Mouse (Mus musculus) embryonic facial prominence, embryonic 10.5 days (tissue): ENCODE results near the gene Acap3. TPM values are rescaled to one million over a fixed set of nuclear protein-coding genes. Genes with fewer than 3 reads are reported as not detected.

Experiments used
- DNase-seq: peaks from one replicate; pipeline ENCODE4 v3.0.0-alpha.2; 2017; ENCODE audit warnings: low spot score
- H3K27ac ChIP-seq: fragments of 300-500 bp; sonication (generic); replicated peaks from 2 replicates; pipeline ENCODE4 v1.5.1; 2016; ENCODE audit warnings: mild to moderate bottlenecking
- H3K27me3 ChIP-seq: fragments of 300-500 bp; sonication (generic); replicated peaks from 2 replicates; pipeline ENCODE4 v1.6.1; 2016; ENCODE audit warnings: low read depth, mild to moderate bottlenecking; ENCODE audit not compliant: poor library complexity, severe bottlenecking
- H3K36me3 ChIP-seq: fragments of 300-500 bp; sonication (generic); replicated peaks from 2 replicates; pipeline ENCODE4 v1.6.1; 2016; ENCODE audit warnings: mild to moderate bottlenecking, moderate library complexity
- H3K4me1 ChIP-seq: fragments of 300-500 bp; sonication (generic); 2 replicates; pipeline ENCODE4 v1.6.1; 2016
- H3K4me3 ChIP-seq: fragments of 300-500 bp; sonication (generic); 2 replicates; pipeline ENCODE4 v1.5.1; 2016; ENCODE audit warnings: mild to moderate bottlenecking, moderate library complexity
- H3K9me3 ChIP-seq: fragments of 300-500 bp; sonication (generic); 2 replicates; pipeline ENCODE4 v1.6.1; 2016; ENCODE audit warnings: mild to moderate bottlenecking
- WGBS: fragments of 180-500 bp; shearing (Covaris S2); methylation state at CpG from one replicate; pipeline ENCODE4 v1.1.7; 2016; 5-methylcytosine and 5-hydroxymethylcytosine counted together
- polyA plus RNA-seq: library from polyadenylated mRNA; unstranded; fragments of >200 nt; fragmentation: Nextera tagmentation; extraction: Ambion mirVana; gene quantifications from 2 replicates; pipeline ENCODE4 v1.2.1, GENCODE M21; 2016

Gene Acap3
- polyA plus RNA-seq, 1 experiment from 2014 or later: 24.1 TPM

- peak overlapping the region; percentile 96 for H3K4me3 ChIP-seq
- H3K27me3 ChIP-seq: no peaks in the 10 kb centered on the region
- peaks cover 47% of the 10 kb centered on the region for H3K4me1 ChIP-seq
- peak overlapping the region; percentile 90 for H3K27ac ChIP-seq
- WGBS: under 1% methylated on average over 34 of the region's 34 CpGs
- DNase-seq: no peak
- H3K9me3 ChIP-seq: no peaks in the 10 kb centered on the region
- peaks cover 47% of the 10 kb centered on the region for H3K36me3 ChIP-seq
Observed at GRCm38 (mm10) chr4:155891011-155891471, 581 bp upstream of the Acap3 start.

- under 1% methylated on average over 56 of the region's 56 CpGs for WGBS
- H3K9me3 ChIP-seq: no peaks in the 10 kb centered on the region
- H3K27ac ChIP-seq: peak overlapping the region; percentile 90
- H3K4me1 ChIP-seq: peaks cover 47% of the 10 kb centered on the region
- H3K36me3 ChIP-seq: peaks cover 47% of the 10 kb centered on the region
- H3K4me3 ChIP-seq: peak overlapping the region; percentile 96
- DNase-seq: peak; percentile 90
- H3K27me3 ChIP-seq: no peaks in the 10 kb centered on the region
Observed at GRCm38 (mm10) chr4:155892017-155892416, 395 bp downstream of the Acap3 start.

GRCm38 (mm10) chr4:155892438-155893211 lies 1.0 kb downstream of the Acap3 start:
- Histone ChIP-seq H3K36me3 (peaks cover 43% of the 10 kb centered on the region), H3K4me1 (peaks cover 47% of the 10 kb centered on the region), H3K27ac (peak overlapping the region; percentile 90), H3K4me3 (peak overlapping the region; percentile 96), H3K27me3 (no peaks in the 10 kb centered on the region), H3K9me3 (no peaks in the 10 kb centered on the region)
- peak; percentile 65 for DNase-seq
- WGBS: 6% methylated on average over 37 of the region's 37 CpGs

GRCm38 (mm10) chr4:155893212-155893690 lies 1.6 kb downstream of the Acap3 start:
- peaks cover 42% of the 10 kb centered on the region for H3K36me3 ChIP-seq
- H3K4me3 ChIP-seq: peak overlapping the region; percentile 96
- H3K4me1 ChIP-seq: peaks cover 47% of the 10 kb centered on the region
- H3K27ac ChIP-seq: 0 out of 2 replicates have a peak overlapping the region, but pooled peaks have one; percentile 90
- no peaks in the 10 kb centered on the region for H3K27me3 ChIP-seq
- no peak for DNase-seq
- H3K9me3 ChIP-seq: no peaks in the 10 kb centered on the region
- WGBS: 73% methylated on average over 8 of the region's 8 CpGs

- no peaks in the 10 kb centered on the region for H3K9me3 ChIP-seq
- DNase-seq: no peak
- no peak overlapping the region; the same call in 1 of the 2 replicates for H3K27ac ChIP-seq
- WGBS: 40% methylated on average over 8 of the region's 8 CpGs
- peaks cover 42% of the 10 kb centered on the region for H3K36me3 ChIP-seq
- H3K4me1 ChIP-seq: peaks cover 47% of the 10 kb centered on the region
- peak overlapping the region; percentile 96 for H3K4me3 ChIP-seq
- no peaks in the 10 kb centered on the region for H3K27me3 ChIP-seq
Observed at GRCm38 (mm10) chr4:155894311-155894881, 2.8 kb downstream of the Acap3 start.

GRCm38 (mm10) chr4:155895216-155895615 lies 3.6 kb downstream of the Acap3 start:
- no peaks in the 10 kb centered on the region for H3K27me3 ChIP-seq
- peak overlapping the region; percentile 96; the same call in 1 of the 2 replicates for H3K4me3 ChIP-seq
- DNase-seq: no peak
- no peaks in the 10 kb centered on the region for H3K9me3 ChIP-seq
- 49% methylated on average over 6 of the region's 6 CpGs for WGBS
- H3K27ac ChIP-seq: no peak overlapping the region
- H3K4me1 ChIP-seq: peaks cover 43% of the 10 kb centered on the region
- H3K36me3 ChIP-seq: peaks cover 42% of the 10 kb centered on the region

DNA sequence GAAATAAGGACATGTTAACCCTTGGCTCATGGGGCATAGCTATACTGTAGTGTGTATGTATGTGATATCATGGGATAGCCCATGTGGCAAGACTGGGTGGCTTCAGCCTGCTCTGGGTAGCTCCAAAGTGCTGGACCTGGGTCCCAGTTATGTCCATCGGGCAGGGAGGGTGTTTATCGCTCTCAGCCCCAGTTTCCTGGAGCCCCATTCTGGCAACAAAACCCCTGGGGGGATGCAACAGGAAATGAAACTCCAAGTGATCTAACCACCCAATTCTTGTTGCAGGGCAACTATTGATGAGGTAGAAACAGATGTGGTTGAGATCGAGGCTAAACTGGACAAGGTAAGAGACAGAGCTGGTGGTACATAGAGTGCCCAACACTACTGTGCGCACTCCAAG lies 4.2 kb downstream of the Acap3 start:
- H3K9me3 ChIP-seq: no peaks in the 10 kb centered on the region
- no peak overlapping the region for H3K27ac ChIP-seq
- 92% methylated on average over 4 of the region's 4 CpGs for WGBS
- peaks cover 47% of the 10 kb centered on the region for H3K36me3 ChIP-seq
- 0 out of 2 replicates have a peak overlapping the region, but pooled peaks have one; percentile 2 for H3K4me3 ChIP-seq
- H3K4me1 ChIP-seq: peaks cover 37% of the 10 kb centered on the region
- DNase-seq: no peak
- H3K27me3 ChIP-seq: no peaks in the 10 kb centered on the region

DNA sequence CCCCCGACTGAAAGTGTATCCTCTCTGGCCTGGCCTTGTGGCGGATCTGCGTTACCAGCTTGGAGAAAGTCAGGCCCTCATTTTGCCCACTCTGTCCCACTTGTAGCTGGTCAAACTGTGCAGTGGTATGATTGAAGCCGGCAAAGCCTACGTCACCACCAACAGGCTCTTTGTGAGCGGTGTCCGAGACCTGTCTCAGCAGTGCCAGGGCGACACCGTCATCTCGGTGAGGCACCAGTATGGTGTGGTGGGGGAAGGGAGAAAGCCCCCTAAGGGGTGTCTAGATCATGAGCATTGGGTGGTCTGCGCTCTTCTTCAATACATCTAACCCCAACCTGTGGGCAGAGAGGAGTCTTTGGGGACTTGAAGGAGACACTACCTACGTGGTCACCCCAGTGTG lies 4.8 kb downstream of the Acap3 start:
- H3K4me3 ChIP-seq: no peak overlapping the region
- peaks cover 53% of the 10 kb centered on the region for H3K36me3 ChIP-seq
- no peaks in the 10 kb centered on the region for H3K9me3 ChIP-seq
- no peak for DNase-seq
- no peaks in the 10 kb centered on the region for H3K27me3 ChIP-seq
- WGBS: 94% methylated on average over 12 of the region's 12 CpGs
- peaks cover 33% of the 10 kb centered on the region for H3K4me1 ChIP-seq
- H3K27ac ChIP-seq: no peak overlapping the region

- Histone ChIP-seq H3K9me3 (no peaks in the 10 kb centered on the region), H3K4me1 (peaks cover 23% of the 10 kb centered on the region), H3K27ac (no peak overlapping the region), H3K27me3 (no peaks in the 10 kb centered on the region), H3K36me3 (peaks cover 72% of the 10 kb centered on the region), H3K4me3 (no peak overlapping the region)
- no peak for DNase-seq
- WGBS: 91% methylated on average over 2 of the region's 2 CpGs
Observed at GRCm38 (mm10) chr4:155898318-155898717, 6.7 kb downstream of the Acap3 start.

- H3K9me3 ChIP-seq: no peaks in the 10 kb centered on the region
- peaks cover 82% of the 10 kb centered on the region for H3K36me3 ChIP-seq
- H3K27ac ChIP-seq: no peak overlapping the region
- DNase-seq: no peak
- peaks cover 12% of the 10 kb centered on the region for H3K4me1 ChIP-seq
- WGBS: 94% methylated on average over 7 of the region's 7 CpGs
- H3K27me3 ChIP-seq: no peaks in the 10 kb centered on the region
- no peak overlapping the region for H3K4me3 ChIP-seq
Observed at GRCm38 (mm10) chr4:155899355-155899754, 7.7 kb downstream of the Acap3 start.

GRCm38 (mm10) chr4:155901205-155901604 lies 9.6 kb downstream of the Acap3 start:
- peaks cover 95% of the 10 kb centered on the region for H3K36me3 ChIP-seq
- no peak overlapping the region for H3K4me3 ChIP-seq
- no peak for DNase-seq
- H3K27me3 ChIP-seq: no peaks in the 10 kb centered on the region
- H3K27ac ChIP-seq: no peak overlapping the region
- 89% methylated on average over 3 of the region's 3 CpGs for WGBS
- no peaks in the 10 kb centered on the region; the same call in 1 of the 2 replicates for H3K4me1 ChIP-seq
- no peaks in the 10 kb centered on the region for H3K9me3 ChIP-seq

DNA sequence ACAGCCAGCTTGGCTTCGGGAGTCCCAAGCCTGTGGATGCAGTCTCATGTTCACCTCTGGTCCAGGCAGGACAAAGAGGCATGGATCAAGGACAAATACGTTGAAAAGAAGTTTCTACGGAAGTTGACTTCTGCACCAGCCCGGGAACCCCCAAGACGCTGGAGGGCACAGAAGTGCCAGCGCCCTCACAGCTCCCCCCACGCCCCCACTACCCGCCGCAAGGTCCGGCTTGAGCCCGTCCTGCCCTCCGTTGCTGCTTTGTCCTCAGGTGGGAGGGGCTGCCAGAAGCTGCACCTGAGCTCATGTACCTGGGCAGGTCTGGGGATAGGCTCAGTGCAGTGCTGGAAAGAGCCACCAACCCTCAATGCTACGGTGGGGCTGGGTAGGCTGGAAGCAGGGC lies 11.6 kb downstream of the Acap3 start:
- H3K4me1 ChIP-seq: no peaks in the 10 kb centered on the region; the same call in 1 of the 2 replicates
- no peaks in the 10 kb centered on the region for H3K9me3 ChIP-seq
- DNase-seq: no peak
- H3K4me3 ChIP-seq: no peak overlapping the region
- WGBS: 93% methylated on average over 13 of the region's 13 CpGs
- H3K36me3 ChIP-seq: peaks cover 92% of the 10 kb centered on the region
- no peaks in the 10 kb centered on the region for H3K27me3 ChIP-seq
- H3K27ac ChIP-seq: no peak overlapping the region
